Mouse (Mus musculus) forebrain, embryonic 15.5 days (tissue): ENCODE results near the gene Ccar1. TPM values are rescaled to one million over a fixed set of nuclear protein-coding genes. Genes with fewer than 3 reads are reported as not detected.
A peak's percentile ranks its signal among the peaks of the same experiment; 100 is the strongest.
"Not testable (repeated sequence)": the region's sequence is repeated elsewhere in the genome, so short reads cannot be mapped to it uniquely, and the experiment has no call there.

ENCODE experiments used
- ATAC-seq: fragments of 200-750 bp; cut with Nextera tagmentation; replicated peaks from 2 replicates; pipeline ENCODE4 v1.8.0; 2017; ENCODE audit warnings: mild to moderate bottlenecking, moderate TSS enrichment, moderate library complexity
- H3K27ac ChIP-seq: fragments of 300-500 bp; sonication (generic); replicated peaks from 2 replicates; pipeline ENCODE4 v1.5.1; 2015; ENCODE audit warnings: mild to moderate bottlenecking, inconsistent platforms
- H3K27me3 ChIP-seq: fragments of 300-500 bp; sonication (generic); 2 replicates; pipeline ENCODE4 v1.6.1; 2015; ENCODE audit warnings: inconsistent platforms
- H3K36me3 ChIP-seq: fragments of 300-500 bp; sonication (generic); 2 replicates; pipeline ENCODE4 v1.6.1; 2015; ENCODE audit warnings: mild to moderate bottlenecking, inconsistent platforms
- H3K4me1 ChIP-seq: fragments of 300-500 bp; sonication (generic); 2 replicates; pipeline ENCODE4 v1.6.1; 2015; ENCODE audit warnings: inconsistent platforms
- H3K4me2 ChIP-seq: fragments of 300-500 bp; sonication (generic); replicated peaks from 2 replicates; pipeline ENCODE4 v1.6.1; 2015; ENCODE audit warnings: mild to moderate bottlenecking, inconsistent platforms
- H3K4me3 ChIP-seq: fragments of 300-500 bp; sonication (generic); 2 replicates; pipeline ENCODE4 v1.5.1; 2015; ENCODE audit warnings: mild to moderate bottlenecking, inconsistent platforms
- H3K9ac ChIP-seq: fragments of 300-500 bp; sonication (generic); replicated peaks from 2 replicates; pipeline ENCODE4 v1.6.1; 2015; ENCODE audit warnings: mild to moderate bottlenecking, inconsistent platforms
- H3K9me3 ChIP-seq: fragments of 300-500 bp; sonication (generic); 2 replicates; pipeline ENCODE4 v1.6.1; 2016; ENCODE audit warnings: inconsistent platforms
- WGBS: fragments of 180-500 bp; shearing (Covaris S2); methylation state at CpG from one replicate; pipeline ENCODE4 v1.1.7; 2015; ENCODE audit warnings: mixed read lengths; 5-methylcytosine and 5-hydroxymethylcytosine counted together
- polyA plus RNA-seq: library from polyadenylated mRNA; unstranded; fragments of >200 nt; fragmentation: Nextera tagmentation; extraction: Ambion mirVana; gene quantifications from 2 replicates; pipeline ENCODE4 v1.2.1, GENCODE M21; 2015

Ccar1 gene
- polyA plus RNA-seq, 1 experiment from 2014 or later = 135 TPM

GRCm38 (mm10) chr10:62794221-62794620, 2.1 kb upstream of the Ccar1 start:
- H3K4me2 ChIP-seq = no peak overlapping the region
- WGBS = 95% methylated on average over 4 of the region's 4 CpGs

GRCm38 (mm10) chr10:62793091-62793453, 986 bp upstream of the Ccar1 start:
- no peak overlapping the region for H3K9ac ChIP-seq
- H3K27ac ChIP-seq = peak overlapping the region; percentile 93
- H3K27me3 ChIP-seq = no peaks in the 10 kb centered on the region
- H3K4me1 ChIP-seq = peaks cover 27% of the 10 kb centered on the region
- H3K4me2 ChIP-seq = peak overlapping the region; percentile 42
- H3K4me3 ChIP-seq = peak overlapping the region; percentile 87
- 38% methylated on average over 2 of the region's 2 CpGs for WGBS
- H3K36me3 ChIP-seq = peaks cover 21% of the 10 kb centered on the region
- ATAC-seq = peak; percentile 5; the same call in 1 of the 2 replicates
- H3K9me3 ChIP-seq = no peaks in the 10 kb centered on the region

More at GRCm38 (mm10) chr10:62794221-62794620, 2.1 kb upstream of the Ccar1 start:
- H3K27ac ChIP-seq = no peak overlapping the region
- no peak for ATAC-seq
- H3K36me3 ChIP-seq = peaks cover 11% of the 10 kb centered on the region
- H3K4me1 ChIP-seq = peaks cover 20% of the 10 kb centered on the region
- H3K9me3 ChIP-seq = no peaks in the 10 kb centered on the region
- H3K9ac ChIP-seq = no peak overlapping the region
- no peak overlapping the region for H3K4me3 ChIP-seq
- H3K27me3 ChIP-seq = no peaks in the 10 kb centered on the region

- Histone ChIP-seq H3K9ac (peak overlapping the region; percentile 96), H3K36me3 (peaks cover 37% of the 10 kb centered on the region), H3K27ac (peak overlapping the region; percentile 93), H3K4me2 (peak overlapping the region; percentile 52), H3K4me3 (peak overlapping the region; percentile 87), H3K9me3 (no peaks in the 10 kb centered on the region), H3K4me1 (peaks cover 27% of the 10 kb centered on the region), H3K27me3 (no peaks in the 10 kb centered on the region)
- ATAC-seq = peak; percentile 84
- WGBS = 1% methylated on average over 61 of the region's 78 CpGs
Measured at GRCm38 (mm10) chr10:62791251-62792176, 572 bp downstream of the Ccar1 start.

- peaks cover 91% of the 10 kb centered on the region for H3K36me3 ChIP-seq
- not testable (repeated sequence) for H3K4me2 ChIP-seq, H3K4me1 ChIP-seq, H3K4me3 ChIP-seq, H3K9me3 ChIP-seq, H3K27me3 ChIP-seq, ATAC-seq, H3K9ac ChIP-seq, H3K27ac ChIP-seq
- WGBS = 90% methylated on average over 1 of the region's 1 CpGs
Measured at GRCm38 (mm10) chr10:62781776-62782175, 10.3 kb downstream of the Ccar1 start.

GRCm38 (mm10) chr10:62750781-62751180, 41.3 kb downstream of the Ccar1 start:
- H3K36me3 ChIP-seq = peaks cover 87% of the 10 kb centered on the region
- WGBS = 92% methylated on average over 6 of the region's 6 CpGs

GRCm38 (mm10) chr10:62739961-62740737, 51.9 kb downstream of the Ccar1 start:
- ATAC-seq = peak; percentile 77
- Histone ChIP-seq H3K27me3 (no peaks in the 10 kb centered on the region), H3K4me2 (no peak overlapping the region), H3K9me3 (no peaks in the 10 kb centered on the region), H3K4me3 (no peak overlapping the region), H3K4me1 (no peaks in the 10 kb centered on the region), H3K9ac (no peak overlapping the region), H3K27ac (peak overlapping the region; percentile 78), H3K36me3 (peaks cover 33% of the 10 kb centered on the region)
- WGBS = 57% methylated on average over 4 of the region's 4 CpGs

More at GRCm38 (mm10) chr10:62750781-62751180, 41.3 kb downstream of the Ccar1 start:
- no peak overlapping the region for H3K9ac ChIP-seq
- H3K4me1 ChIP-seq = no peaks in the 10 kb centered on the region
- H3K4me2 ChIP-seq = no peak overlapping the region
- H3K9me3 ChIP-seq = no peaks in the 10 kb centered on the region
- no peak for ATAC-seq
- no peak overlapping the region for H3K27ac ChIP-seq
- H3K27me3 ChIP-seq = no peaks in the 10 kb centered on the region
- no peak overlapping the region for H3K4me3 ChIP-seq

- H3K9ac ChIP-seq = no peak overlapping the region
- no peaks in the 10 kb centered on the region for H3K27me3 ChIP-seq
- 41% methylated on average over 4 of the region's 4 CpGs for WGBS
- no peaks in the 10 kb centered on the region for H3K9me3 ChIP-seq
- H3K4me1 ChIP-seq = no peaks in the 10 kb centered on the region
- peaks cover 12% of the 10 kb centered on the region for H3K36me3 ChIP-seq
- no peak overlapping the region for H3K4me2 ChIP-seq
- H3K4me3 ChIP-seq = no peak overlapping the region
- H3K27ac ChIP-seq = no peak overlapping the region
- no peak for ATAC-seq
Measured at GRCm38 (mm10) chr10:62736965-62737688, 55.0 kb downstream of the Ccar1 start.

GRCm38 (mm10) chr10:62730826-62731225, 61.3 kb downstream of the Ccar1 start:
- H3K27ac ChIP-seq = no peak overlapping the region
- H3K4me2 ChIP-seq = no peak overlapping the region
- H3K27me3 ChIP-seq = no peaks in the 10 kb centered on the region
- no peak overlapping the region for H3K9ac ChIP-seq
- WGBS = 72% methylated on average over 10 of the region's 10 CpGs
- no peak for ATAC-seq
- H3K4me3 ChIP-seq = no peak overlapping the region
- peaks cover 6% of the 10 kb centered on the region for H3K4me1 ChIP-seq
- H3K36me3 ChIP-seq = no peaks in the 10 kb centered on the region
- no peaks in the 10 kb centered on the region for H3K9me3 ChIP-seq

- Histone ChIP-seq H3K9ac (peak within 1 kb of the TSS; percentile 65), H3K36me3 (no peaks in the 10 kb centered on the region), H3K27me3 (no peaks in the 10 kb centered on the region), H3K4me3 (peak within 1 kb of the TSS; percentile 71), H3K4me2 (peak within 1 kb of the TSS; percentile 64), H3K9me3 (no peaks in the 10 kb centered on the region), H3K4me1 (peaks cover 6% of the 10 kb centered on the region), H3K27ac (peak within 1 kb of the TSS; percentile 54)
- WGBS = 1% methylated on average over 83 of the region's 85 CpGs
- peak; percentile 94 for ATAC-seq
Measured at GRCm38 (mm10) chr10:62725771-62726687, 66.1 kb downstream of the Ccar1 start, which contains the start of gene Stox1. Gene Stox1, minus strand, starts transcription at chr10:62726128.

- 29% methylated on average over 7 of the region's 7 CpGs for WGBS
- peaks cover 6% of the 10 kb centered on the region for H3K4me1 ChIP-seq
- peak overlapping the region; percentile 71; the same call in 1 of the 2 replicates for H3K4me3 ChIP-seq
Measured at GRCm38 (mm10) chr10:62724936-62725335, 67.2 kb downstream of the Ccar1 start.

GRCm38 (mm10) chr10:62722701-62723100, 69.4 kb downstream of the Ccar1 start:
- Histone ChIP-seq H3K27me3 (no peaks in the 10 kb centered on the region), H3K4me1 (peaks cover 6% of the 10 kb centered on the region), H3K4me2 (no peak overlapping the region), H3K9ac (no peak overlapping the region), H3K36me3 (no peaks in the 10 kb centered on the region), H3K9me3 (no peaks in the 10 kb centered on the region), H3K27ac (no peak overlapping the region), H3K4me3 (no peak overlapping the region)
- 19% methylated on average over 4 of the region's 4 CpGs for WGBS
- ATAC-seq = no peak

More at GRCm38 (mm10) chr10:62724936-62725335, 67.2 kb downstream of the Ccar1 start:
- Histone ChIP-seq H3K36me3 (no peaks in the 10 kb centered on the region), H3K9ac (no peak overlapping the region), H3K9me3 (no peaks in the 10 kb centered on the region), H3K4me2 (peak overlapping the region; percentile 64; the same call in 1 of the 2 replicates), H3K27me3 (no peaks in the 10 kb centered on the region), H3K27ac (no peak overlapping the region)
- ATAC-seq = no peak
